Mouse (Mus musculus) monocyte, adult 5-6 weeks (primary cell): ENCODE measurements around the gene Prkca. TPM values are rescaled to one million over a fixed set of nuclear protein-coding genes. Genes with fewer than 3 reads are reported as not detected.

Experiments
- ATAC-seq: fragments of 153-309, 156-312 bp; replicated peaks from 2 replicates; pipeline ENCODE4 v1.8.0; 2017; ENCODE audit warnings: mild to moderate bottlenecking; ENCODE audit not compliant: low TSS enrichment, insufficient number of reproducible peaks, severe bottlenecking, poor library complexity, low FRiP score
- total RNA-seq: library from RNA; stranded (forward); fragments of 200-1000, 200-491, 200-594 nt; gene quantifications from 3 replicates; pipeline ENCODE4 v1.2.3, GENCODE M21; 2017

Prkca gene
- total RNA-seq, 1 experiment from 2014 or later, result 10.1 TPM

DNA sequence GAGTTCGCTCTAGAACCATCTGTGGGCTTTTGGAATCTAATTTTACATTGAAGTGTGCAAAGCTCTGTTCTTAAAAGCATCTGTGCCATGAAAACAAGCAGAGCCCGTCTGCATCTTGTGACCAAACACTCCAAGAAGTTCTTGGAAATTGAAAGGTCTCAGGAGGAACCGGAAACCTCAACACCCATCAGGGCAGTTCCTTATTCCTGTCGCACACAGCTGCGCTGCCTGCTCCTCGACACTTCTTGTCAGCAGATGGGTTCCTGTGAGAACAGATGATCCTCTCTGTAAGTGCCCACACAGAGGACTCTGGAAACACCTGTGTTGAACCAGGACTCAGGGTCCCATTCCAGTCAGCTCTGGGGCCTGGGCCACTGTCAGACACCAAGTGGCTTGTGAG is 120.6 kb downstream of the Prkca start:
- peak; percentile 42 for ATAC-seq

DNA sequence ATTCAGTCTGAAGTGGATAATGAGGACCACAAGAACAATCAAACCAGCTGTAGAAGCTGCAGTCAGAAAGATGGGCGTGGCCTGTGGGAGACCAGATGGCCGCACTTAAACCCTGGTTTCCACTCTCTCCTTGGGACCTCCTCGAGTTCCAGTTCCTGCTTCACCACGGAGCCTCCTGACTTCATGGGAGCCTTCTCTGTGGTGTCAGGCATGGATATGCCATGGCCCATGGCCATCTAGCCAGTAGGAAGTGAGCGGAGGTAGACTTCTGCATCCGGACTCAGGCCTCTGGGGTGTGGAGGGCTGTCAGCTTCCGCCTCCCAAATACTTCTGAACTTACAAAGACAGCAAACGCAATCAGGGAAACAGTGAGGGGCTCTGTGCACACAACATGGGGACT is 121.1 kb downstream of the Prkca start:
- ATAC-seq, result peak; percentile 58

- ATAC-seq, result no peak
Observed at GRCm38 (mm10) chr11:108222026-108222425, 121.7 kb downstream of the Prkca start.

DNA sequence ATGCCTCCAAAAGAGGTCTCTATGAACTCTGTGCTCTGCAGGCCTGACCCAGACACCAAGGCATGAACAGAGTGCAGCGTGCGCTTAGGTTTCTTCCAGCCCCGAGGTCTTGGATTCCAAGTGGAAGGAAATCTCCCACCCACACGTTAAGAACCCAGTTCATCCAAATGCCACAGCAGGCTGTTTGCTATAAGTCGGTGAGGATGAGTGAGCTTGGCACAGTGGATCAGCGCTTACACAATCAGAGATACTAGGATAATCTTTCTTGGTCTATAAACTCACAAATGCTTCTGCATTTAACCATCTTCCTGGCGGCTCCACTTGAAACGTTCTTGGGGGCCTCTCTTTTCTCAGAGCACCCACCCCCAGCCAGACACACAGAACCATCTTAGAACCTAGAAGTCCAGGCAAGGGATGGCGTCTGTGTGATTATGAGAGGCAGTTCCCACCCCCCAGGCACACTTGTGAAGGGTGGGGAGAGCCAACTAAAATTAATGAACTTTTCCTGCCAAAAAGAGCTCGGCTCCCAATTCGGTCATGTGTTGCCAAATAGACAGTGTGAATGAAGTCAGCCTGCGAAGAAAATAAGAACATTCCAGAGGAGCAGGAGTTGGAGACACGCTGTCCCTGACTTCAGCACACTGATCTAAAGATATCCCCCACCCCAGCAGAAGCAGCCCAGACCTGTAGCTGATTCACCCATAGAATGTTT is 122.4 kb downstream of the Prkca start:
- ATAC-seq, result no peak

DNA sequence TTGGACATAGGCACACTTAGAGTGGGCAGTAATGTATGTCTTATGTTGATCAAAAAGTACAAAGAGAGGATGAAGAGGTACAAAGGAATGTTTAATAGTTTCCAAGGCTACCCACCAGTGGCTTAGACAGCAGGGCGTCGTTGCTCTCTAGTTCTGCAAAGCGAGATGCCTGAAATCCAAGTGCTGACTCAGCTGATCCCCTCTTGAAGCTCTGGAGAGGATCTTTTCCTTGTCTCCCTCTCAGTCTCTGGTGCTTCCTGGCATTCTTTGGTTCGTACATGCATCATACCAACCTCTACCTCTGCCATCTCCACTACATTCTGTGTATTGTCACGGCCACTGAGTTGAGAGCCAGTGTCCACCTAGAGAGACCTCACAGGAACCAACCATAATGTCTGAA is 123.1 kb downstream of the Prkca start:
- ATAC-seq, result no peak

GRCm38 (mm10) chr11:108217043-108217442 is 126.7 kb downstream of the Prkca start:
- ATAC-seq, result no peak

GRCm38 (mm10) chr11:108216064-108216463 is 127.7 kb downstream of the Prkca start:
- ATAC-seq, result no peak

- no peak for ATAC-seq
Observed at GRCm38 (mm10) chr11:108215466-108215865, 128.3 kb downstream of the Prkca start.

DNA sequence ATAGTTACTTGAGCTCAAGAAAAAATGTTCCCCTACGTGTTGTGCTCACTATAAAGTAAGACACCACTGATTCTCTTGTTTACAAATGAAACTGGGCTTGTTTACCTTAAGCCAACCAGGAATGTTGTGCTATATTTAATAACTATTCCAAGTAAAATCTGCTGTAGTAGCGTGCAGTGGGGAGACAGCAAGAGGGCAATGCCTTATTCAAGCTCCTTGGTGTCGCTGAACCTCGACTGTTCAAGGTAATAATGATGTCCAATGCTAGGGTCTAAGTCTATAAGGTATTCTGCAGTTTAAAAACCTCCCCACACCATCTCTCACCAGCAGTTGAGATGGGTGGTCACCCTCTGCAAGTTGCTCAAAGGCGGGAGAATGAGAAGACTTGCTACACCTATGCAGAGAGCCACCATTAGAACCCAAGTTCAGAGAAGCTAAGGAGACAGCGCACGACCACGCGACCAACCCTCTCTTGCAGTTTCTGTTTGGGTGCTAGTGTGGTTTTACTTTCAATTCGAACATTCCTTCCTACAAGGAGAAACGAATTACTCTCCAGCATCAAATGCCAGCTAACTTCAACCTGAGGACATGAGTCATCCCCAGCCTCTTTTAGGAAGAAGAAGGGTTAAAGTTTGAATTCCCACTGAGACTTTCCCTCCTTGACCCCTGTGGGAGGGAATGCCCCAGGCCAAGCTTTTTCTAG is 129.1 kb downstream of the Prkca start:
- ATAC-seq, result no peak

DNA sequence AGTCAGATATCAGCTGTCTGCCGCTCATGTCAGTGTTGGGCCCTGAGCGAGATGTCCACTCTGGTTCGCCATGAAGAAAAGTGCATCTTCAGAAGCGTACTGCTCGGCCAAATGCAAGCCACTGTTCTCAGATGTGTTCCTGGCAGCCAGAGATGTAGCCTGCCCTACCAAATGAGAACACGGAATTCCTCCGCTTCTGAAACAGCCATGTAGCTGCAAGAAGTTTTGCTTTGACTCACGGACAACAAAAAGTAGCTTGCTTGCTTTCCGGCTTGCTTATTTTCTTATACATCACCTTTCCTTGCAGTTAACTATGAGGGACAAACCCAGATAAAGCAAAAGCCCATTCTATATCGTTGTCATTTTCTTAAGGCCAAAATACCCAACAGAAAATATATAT is 129.9 kb downstream of the Prkca start:
- ATAC-seq, result no peak

GRCm38 (mm10) chr11:108212638-108213037 is 131.1 kb downstream of the Prkca start:
- no peak for ATAC-seq

GRCm38 (mm10) chr11:108212030-108212429 is 131.7 kb downstream of the Prkca start:
- no peak for ATAC-seq

DNA sequence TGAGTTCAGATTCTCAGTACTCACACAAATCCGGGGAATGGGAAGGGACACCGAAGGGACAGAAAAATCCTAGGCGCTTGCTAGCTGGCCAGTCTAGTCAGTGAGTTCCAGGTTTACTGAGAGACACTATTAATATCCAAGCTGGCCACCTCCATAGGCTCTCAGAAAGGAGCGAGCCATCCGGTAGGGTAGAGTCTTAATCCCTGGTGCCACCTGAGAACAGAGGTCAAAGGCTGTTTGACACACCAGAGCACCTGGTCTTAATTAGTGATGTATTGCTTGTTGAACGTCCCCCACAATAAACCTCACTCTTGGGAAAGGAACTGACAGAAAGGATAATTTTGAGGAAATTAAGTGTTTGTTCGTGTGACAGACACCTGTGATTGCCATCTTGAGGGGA is 133.0 kb downstream of the Prkca start:
- no peak for ATAC-seq

DNA sequence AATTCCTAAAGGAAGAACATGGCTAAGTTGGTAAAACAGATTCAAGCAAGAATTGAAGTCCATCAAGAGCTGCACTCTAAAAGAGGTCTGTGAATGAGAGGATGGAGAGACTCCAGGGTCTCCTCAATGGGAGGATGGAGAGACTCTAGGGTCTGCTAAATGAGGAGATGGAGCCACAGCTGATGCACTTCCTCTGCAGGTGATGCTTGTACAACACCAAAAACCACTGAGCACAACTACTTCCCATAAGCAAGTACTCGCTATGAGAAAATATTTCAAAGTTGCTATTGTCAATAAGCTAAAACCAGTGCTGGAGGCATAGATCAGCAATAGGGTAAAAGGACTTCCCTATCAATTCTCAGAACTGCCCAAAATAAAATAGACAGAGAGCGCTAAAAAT is 137.1 kb downstream of the Prkca start:
- ATAC-seq, result no peak

DNA sequence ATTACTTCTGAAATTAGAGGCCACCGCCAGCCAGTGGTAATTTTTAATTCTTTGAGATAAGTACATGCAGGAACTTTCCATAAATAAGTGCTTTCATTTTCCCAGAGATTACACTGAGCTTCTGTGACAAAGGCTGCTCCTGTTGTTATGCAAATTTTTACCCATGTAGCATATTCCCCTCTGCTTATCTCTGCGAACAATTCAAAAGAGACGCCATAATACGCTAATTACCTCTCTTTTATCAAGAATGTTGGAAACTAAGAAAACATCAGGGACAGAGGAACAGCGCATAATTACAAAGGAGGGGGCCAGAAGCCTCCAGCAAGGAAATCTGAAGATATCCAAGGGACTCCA is 138.9 kb downstream of the Prkca start:
- ATAC-seq, result no peak

GRCm38 (mm10) chr11:108204202-108204894 is 139.4 kb downstream of the Prkca start:
- no peak for ATAC-seq

DNA sequence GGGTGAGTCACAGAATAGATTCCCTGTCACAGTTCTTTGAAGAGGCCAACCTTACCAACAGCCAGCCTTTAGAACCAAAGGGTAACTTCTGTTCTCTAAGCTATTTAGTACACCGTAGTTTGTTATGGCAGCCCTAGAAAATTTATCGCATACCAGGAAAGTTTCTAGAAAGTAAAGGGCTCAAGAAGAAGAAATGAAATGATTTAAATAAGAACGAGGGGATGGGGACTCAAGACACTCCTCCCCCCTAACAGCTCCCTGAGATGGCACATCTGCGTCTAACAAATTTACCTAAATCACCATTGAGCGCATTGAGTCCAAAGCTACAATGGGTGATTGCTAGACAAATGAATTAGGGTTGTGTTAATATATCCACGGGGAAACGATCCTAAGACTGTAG is 140.9 kb downstream of the Prkca start:
- no peak for ATAC-seq

- no peak for ATAC-seq
Observed at GRCm38 (mm10) chr11:108200679-108201586, 142.8 kb downstream of the Prkca start.

- no peak for ATAC-seq
Observed at GRCm38 (mm10) chr11:108199429-108199985, 144.2 kb downstream of the Prkca start.
